Mouse (Mus musculus): ENCODE results near the gene Marveld2. TPM values are rescaled to one million over a fixed set of nuclear protein-coding genes. Genes with fewer than 3 reads are reported as not detected.

The Marveld2 gene
- 1.4 TPM in 1 of 2 replicates, not detected in the other for polyA plus RNA-seq (2011; ENCODE audit: insufficient read depth, insufficient read length, low replicate concordance, missing spikeins)

- H3K27ac ChIP-seq (ENCODE audit: control insufficient read depth, insufficient read depth, low read depth, low read length, poor library complexity), result 0 out of 2 replicates have a peak within 1 kb of the TSS, but pooled peaks have one; percentile 27
- no peaks in the 10 kb centered on the region; the same call in 1 of the 2 replicates for H3K4me1 ChIP-seq (ENCODE audit: control insufficient read depth, insufficient read depth, low read length)
- WGBS, result 3% methylated on average over 77 of the region's 77 CpGs
- H3K4me3 ChIP-seq (replicated peaks; ENCODE audit: control insufficient read depth, low read depth, low read length), result peak within 1 kb of the TSS; percentile 64
- TF ChIP-seq CTCF (IDR thresholded peaks at IDR 0.05; ENCODE audit: control insufficient read depth, insufficient read depth, low read length), result no peak
These were observed at the start of gene Marveld2 for GRCm38 (mm10) chr13:100616181-100617087. TSS of gene Marveld2 (minus strand) at chr13:100616971.

GRCm38 (mm10) chr13:100659864-100660456 is 43.2 kb upstream of the Marveld2 start:
- Histone ChIP-seq H3K27ac (ENCODE audit: control insufficient read depth, insufficient read depth, low read depth, low read length, poor library complexity) (no peak overlapping the region), H3K4me3 (replicated peaks; ENCODE audit: control insufficient read depth, low read depth, low read length) (no peak overlapping the region), H3K4me1 (ENCODE audit: control insufficient read depth, insufficient read depth, low read length) (no peaks in the 10 kb centered on the region)
- WGBS, result 19% methylated on average over 4 of the region's 4 CpGs
- TF ChIP-seq CTCF (IDR thresholded peaks at IDR 0.05; ENCODE audit: control insufficient read depth, insufficient read depth, low read length), result peak; percentile 84
- no peak for TF ChIP-seq POLR2A (IDR thresholded peaks at IDR 0.05; ENCODE audit: borderline replicate concordance, control insufficient read depth, low read depth, low read length)

- WGBS, result 96% methylated on average over 5 of the region's 5 CpGs
- Histone ChIP-seq H3K27ac (ENCODE audit: control insufficient read depth, insufficient read depth, low read depth, low read length, poor library complexity) (no peak overlapping the region), H3K4me1 (ENCODE audit: control insufficient read depth, insufficient read depth, low read length) (no peaks in the 10 kb centered on the region), H3K4me3 (replicated peaks; ENCODE audit: control insufficient read depth, low read depth, low read length) (no peak overlapping the region)
- TF ChIP-seq CTCF (IDR thresholded peaks at IDR 0.05; ENCODE audit: control insufficient read depth, insufficient read depth, low read length), result no peak
- no peak for TF ChIP-seq POLR2A (IDR thresholded peaks at IDR 0.05; ENCODE audit: borderline replicate concordance, control insufficient read depth, low read depth, low read length)
These were observed 41.3 kb upstream of the Marveld2 start for GRCm38 (mm10) chr13:100658091-100658490.

DNA sequence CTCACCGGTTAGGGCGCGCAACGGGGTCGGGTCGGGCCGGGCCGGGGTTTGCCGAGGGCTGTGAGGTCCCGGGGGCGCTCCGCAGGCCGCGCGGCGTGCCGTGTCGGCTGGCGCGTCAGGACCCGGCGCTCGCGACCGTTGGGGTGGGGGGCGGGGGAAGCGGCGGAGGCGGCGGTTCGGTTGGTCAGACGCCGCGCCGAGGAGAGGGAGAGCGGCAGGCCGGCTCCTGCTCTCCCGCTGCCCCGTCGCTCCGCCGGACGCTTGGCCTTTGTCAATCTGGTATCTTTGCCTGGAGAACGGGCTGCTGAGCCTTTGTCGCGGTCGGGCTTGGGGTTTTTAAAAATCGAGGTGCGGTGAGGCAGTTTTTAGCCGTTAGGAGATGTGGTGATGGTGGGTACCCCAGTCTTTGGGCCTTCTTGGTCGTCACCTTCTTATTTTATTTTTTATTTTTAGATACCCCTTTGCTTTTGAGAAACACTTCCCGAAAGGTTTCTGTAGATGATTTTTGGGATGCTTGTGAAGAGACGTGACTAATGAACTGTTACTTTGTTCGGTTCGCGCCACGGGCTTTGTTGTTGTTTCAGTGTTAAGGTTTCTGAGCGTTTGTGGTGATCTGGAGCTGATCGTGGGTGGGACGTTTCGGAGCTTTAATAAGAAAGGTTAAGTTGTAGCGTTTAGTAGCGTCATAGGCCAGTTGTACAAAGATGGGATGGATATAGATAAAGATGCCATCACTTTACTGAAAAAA is 34.8 kb upstream of the Marveld2 start, which contains the start of gene Taf9:
Gene Taf9 (plus strand): TSS at position 141 of the 748 bp plus-strand sequence.
- WGBS, result under 1% methylated on average over 62 of the region's 63 CpGs
- TF ChIP-seq CTCF (IDR thresholded peaks at IDR 0.05; ENCODE audit: control insufficient read depth, insufficient read depth, low read length) (no peak), POLR2A (IDR thresholded peaks at IDR 0.05; ENCODE audit: borderline replicate concordance, control insufficient read depth, low read depth, low read length) (peak; percentile 0; the same call in 1 of the 2 replicates)
- Histone ChIP-seq H3K4me1 (ENCODE audit: control insufficient read depth, insufficient read depth, low read length) (no peaks in the 10 kb centered on the region; the same call in 1 of the 2 replicates), H3K4me3 (replicated peaks; ENCODE audit: control insufficient read depth, low read depth, low read length) (peak within 1 kb of the TSS; percentile 90), H3K27ac (ENCODE audit: control insufficient read depth, insufficient read depth, low read depth, low read length, poor library complexity) (peak within 1 kb of the TSS; percentile 97)

DNA sequence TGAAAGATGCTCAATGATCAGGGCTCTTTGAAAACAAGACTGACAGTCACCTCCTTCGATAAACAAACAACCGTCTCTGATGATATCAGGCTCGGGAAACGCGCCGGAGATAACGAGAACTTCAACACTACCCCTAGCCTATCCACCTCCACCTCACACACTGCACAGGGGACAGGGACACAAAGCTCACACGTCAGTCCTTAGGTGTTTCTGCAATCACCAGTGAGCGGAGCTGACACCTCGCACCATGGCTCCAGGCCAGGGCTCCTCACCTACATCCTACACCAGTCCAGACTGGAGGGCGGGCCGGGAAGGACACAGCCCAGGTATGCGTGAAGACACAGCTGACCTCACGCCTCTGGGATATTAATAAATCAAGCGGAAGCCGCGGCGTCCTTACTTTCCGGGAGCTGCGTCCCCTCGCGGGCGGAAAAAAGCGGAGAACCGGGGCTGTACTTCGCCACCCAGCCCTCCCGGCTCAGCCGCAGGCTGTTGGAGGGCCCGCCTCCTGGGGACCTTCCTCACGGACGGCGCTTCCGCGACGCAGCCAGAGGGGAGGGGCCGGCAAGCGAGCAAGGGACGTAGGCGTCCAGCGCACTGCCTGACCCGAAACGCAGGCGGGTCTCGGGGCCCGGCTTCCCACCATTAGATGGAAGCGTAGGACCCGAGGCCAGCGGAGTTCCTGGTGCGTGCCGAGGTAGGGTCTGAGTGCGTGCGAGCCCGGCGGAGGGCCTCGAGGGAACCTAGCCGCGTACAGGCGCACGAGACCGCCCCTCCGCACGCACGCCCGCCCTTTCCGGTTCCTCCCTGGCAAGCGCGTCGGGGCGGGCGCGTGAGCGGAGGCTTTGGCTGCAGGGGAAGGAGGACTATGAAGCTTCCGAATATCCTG is 34.0 kb upstream of the Marveld2 start, which contains the start of the genes Ak6 and Rad17:
Gene Ak6 (plus strand): TSS at position 430 of the 889 bp plus-strand sequence.
Gene Rad17 (minus strand): TSS at position 502 of the 889 bp plus-strand sequence.
- under 1% methylated on average over 73 of the region's 73 CpGs for WGBS
- TF ChIP-seq POLR2A (IDR thresholded peaks at IDR 0.05; ENCODE audit: borderline replicate concordance, control insufficient read depth, low read depth, low read length) (peak; percentile 50; the same call in 1 of the 2 replicates), CTCF (IDR thresholded peaks at IDR 0.05; ENCODE audit: control insufficient read depth, insufficient read depth, low read length) (no peak)
- Histone ChIP-seq H3K4me3 (replicated peaks; ENCODE audit: control insufficient read depth, low read depth, low read length) (peak within 1 kb of the TSS; percentile 90), H3K4me1 (ENCODE audit: control insufficient read depth, insufficient read depth, low read length) (no peaks in the 10 kb centered on the region; the same call in 1 of the 2 replicates), H3K27ac (ENCODE audit: control insufficient read depth, insufficient read depth, low read depth, low read length, poor library complexity) (peak within 1 kb of the TSS; percentile 97)

DNA sequence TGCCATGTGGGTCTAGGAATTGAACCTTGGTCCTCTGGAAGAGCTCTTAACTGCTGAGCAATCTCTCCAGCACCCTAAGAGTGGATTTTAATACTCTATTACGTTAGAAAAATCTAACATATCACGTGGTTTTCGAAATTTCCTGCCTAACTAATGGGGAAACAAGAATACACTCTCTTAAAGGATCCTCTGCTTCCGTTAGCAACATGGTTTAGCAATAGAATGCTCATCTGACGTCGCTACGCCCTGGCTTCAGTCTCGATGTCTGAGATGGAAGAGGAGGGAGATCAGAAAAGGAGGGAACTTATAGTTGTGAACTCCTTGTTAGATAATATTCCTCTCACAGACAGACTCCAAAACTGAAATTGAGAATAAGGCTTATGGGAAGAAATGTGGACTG is 31.5 kb upstream of the Marveld2 start:
- Histone ChIP-seq H3K27ac (ENCODE audit: control insufficient read depth, insufficient read depth, low read depth, low read length, poor library complexity) (no peak overlapping the region), H3K4me3 (replicated peaks; ENCODE audit: control insufficient read depth, low read depth, low read length) (no peak overlapping the region), H3K4me1 (ENCODE audit: control insufficient read depth, insufficient read depth, low read length) (no peaks in the 10 kb centered on the region; the same call in 1 of the 2 replicates)
- WGBS, result 50% methylated on average over 8 of the region's 8 CpGs
- TF ChIP-seq CTCF (IDR thresholded peaks at IDR 0.05; ENCODE audit: control insufficient read depth, insufficient read depth, low read length), result no peak
- no peak for TF ChIP-seq POLR2A (IDR thresholded peaks at IDR 0.05; ENCODE audit: borderline replicate concordance, control insufficient read depth, low read depth, low read length)

Measured in bone marrow, adult 2 months (tissue).